Mouse (Mus musculus): ENCODE results near the gene Prl8a8.

The Prl8a8 gene

DNA sequence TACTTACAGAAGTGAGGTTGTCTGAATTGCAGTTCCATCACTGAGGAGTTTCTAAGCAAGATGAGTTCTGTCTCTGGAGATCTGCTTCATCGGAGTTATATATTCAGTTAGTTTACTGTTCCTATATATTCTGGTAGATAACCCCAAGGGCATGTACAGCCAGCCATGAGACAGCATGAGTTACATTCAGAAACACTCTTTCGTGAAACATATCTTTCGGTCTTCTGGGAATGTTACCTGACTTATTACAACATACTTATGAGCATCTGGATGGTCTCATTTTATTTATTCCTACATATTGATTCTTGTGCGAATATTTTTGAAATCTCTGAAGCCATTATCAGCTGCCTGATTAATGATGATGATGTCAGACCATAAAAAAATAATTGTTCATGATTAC is at the start of gene Prl8a8:
Gene Prl8a8 (minus strand): TSS at position 101 of the 400 bp plus-strand sequence.
- DNase-seq: no peak

DNA sequence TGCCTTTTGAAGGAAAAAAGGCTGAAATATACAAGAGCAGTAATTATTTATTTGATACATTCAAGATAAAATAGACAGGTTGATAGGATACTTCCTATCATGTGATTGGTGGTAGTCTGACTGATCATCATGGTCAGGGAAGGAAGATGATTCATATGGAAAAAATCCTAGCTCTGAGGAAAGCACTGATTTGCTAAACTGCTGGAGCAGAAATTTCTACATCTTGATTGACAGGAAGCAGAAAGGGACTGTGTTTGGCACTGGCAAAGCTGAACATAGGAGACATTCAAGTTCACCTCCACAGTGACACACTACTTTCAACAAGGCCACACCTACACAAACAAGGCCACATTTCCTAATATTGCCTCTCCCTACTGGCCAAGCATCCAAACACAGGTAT is 40.3 kb upstream of the Prl8a8 start:
- DNase-seq: no peak

- DNase-seq: no peak
These were observed 10.1 kb upstream of the Prl8a8 start for GRCm38 (mm10) chr13:27523156-27523555.

- no peak for DNase-seq
These were observed 5.4 kb downstream of the Prl8a8 start for GRCm38 (mm10) chr13:27507645-27508044.

Data from kidney, postnatal 10 days (tissue).